Mouse (Mus musculus) hindbrain, embryonic 16.5 days (tissue): ENCODE data around the gene Ccdc160. TPM values are rescaled to one million over a fixed set of nuclear protein-coding genes. Genes with fewer than 3 reads are reported as not detected.

Source experiments
- ATAC-seq: fragments of 200-750 bp; cut with Nextera tagmentation; 2 replicates; pipeline ENCODE4 v1.8.0; 2017; ENCODE audit warnings: moderate TSS enrichment, moderate library complexity
- H3K27ac ChIP-seq: fragments of 300-500 bp; sonication (generic); 2 replicates; pipeline ENCODE4 v1.5.1; 2014; ENCODE audit warnings: low read depth, mild to moderate bottlenecking, control low read depth, low read length, moderate library complexity
- H3K27me3 ChIP-seq: fragments of 300-500 bp; sonication (generic); replicated peaks from 2 replicates; pipeline ENCODE4 v1.6.1; 2014; ENCODE audit warnings: low read length; ENCODE audit not compliant: control insufficient read depth, insufficient read depth
- H3K36me3 ChIP-seq: fragments of 300-500 bp; sonication (generic); 2 replicates; pipeline ENCODE4 v1.6.1; 2014; ENCODE audit warnings: mild to moderate bottlenecking, low read length, moderate library complexity, mixed read lengths; ENCODE audit not compliant: control insufficient read depth, insufficient read depth
- H3K4me1 ChIP-seq: fragments of 300-500 bp; sonication (generic); 2 replicates; pipeline ENCODE4 v1.6.1; 2014; ENCODE audit warnings: low read depth, low read length; ENCODE audit not compliant: control insufficient read depth, insufficient read depth
- H3K4me2 ChIP-seq: fragments of 300-500 bp; sonication (generic); 2 replicates; pipeline ENCODE4 v1.6.1; 2014; ENCODE audit warnings: mild to moderate bottlenecking, low read length, control low read depth, moderate library complexity
- H3K4me3 ChIP-seq: fragments of 300-500 bp; sonication (generic); 2 replicates; pipeline ENCODE4 v1.5.1; 2014; ENCODE audit warnings: mild to moderate bottlenecking, low read length, control low read depth, moderate library complexity
- H3K9ac ChIP-seq: fragments of 300-500 bp; sonication (generic); 2 replicates; pipeline ENCODE4 v1.6.1; 2014; ENCODE audit warnings: low read depth, mild to moderate bottlenecking, control low read depth, low read length, moderate library complexity
- H3K9me3 ChIP-seq: fragments of 300-500 bp; sonication (generic); 2 replicates; pipeline ENCODE4 v1.6.1; 2014; ENCODE audit warnings: mild to moderate bottlenecking, low read length, moderate library complexity; ENCODE audit not compliant: control insufficient read depth
- WGBS: fragments of 180-500 bp; shearing (Covaris S2); extraction: QIAGEN DNeasy Blood & Tissue Kit; methylation state at CpG from one replicate; pipeline ENCODE4 v1.1.7; 2014; 5-methylcytosine and 5-hydroxymethylcytosine counted together
- microRNA counts: library from miRNA; unstranded; fragments of <30 nt; microRNA quantifications from one replicate; lab custom pipeline; 2016
- microRNA-seq: library from miRNA; unstranded; fragments of <30 nt; microRNA quantifications from one replicate; pipeline ENCODE4, GENCODE M21; 2017
- polyA plus RNA-seq: library from polyadenylated mRNA; unstranded; fragments of >200 nt; fragmentation: Nextera tagmentation; extraction: Ambion mirVana; gene quantifications from 2 replicates; pipeline ENCODE4 v1.2.1, GENCODE M21; 2015

Ccdc160 gene
- polyA plus RNA-seq, 1 experiment from 2014 or later = 8.4 TPM

GRCm38 (mm10) chrX:52798255-52798654, 7.3 kb downstream of the Ccdc160 start:
- Histone ChIP-seq H3K9me3 (no peaks in the 10 kb centered on the region), H3K4me1 (no peaks in the 10 kb centered on the region), H3K27me3 (no peaks in the 10 kb centered on the region), H3K4me3 (no peak overlapping the region), H3K4me2 (no peak overlapping the region), H3K9ac (no peak overlapping the region), H3K27ac (no peak overlapping the region), H3K36me3 (no peaks in the 10 kb centered on the region)
- WGBS = 73% methylated on average over 14 of the region's 14 CpGs
- ATAC-seq = no peak

GRCm38 (mm10) chrX:52799566-52799965, 8.6 kb downstream of the Ccdc160 start:
- no peaks in the 10 kb centered on the region for H3K9me3 ChIP-seq
- no peaks in the 10 kb centered on the region for H3K4me1 ChIP-seq
- H3K27me3 ChIP-seq = no peaks in the 10 kb centered on the region
- 38% methylated on average over 6 of the region's 6 CpGs for WGBS
- H3K4me2 ChIP-seq = no peak overlapping the region
- no peaks in the 10 kb centered on the region for H3K36me3 ChIP-seq
- H3K9ac ChIP-seq = no peak overlapping the region
- no peak for ATAC-seq
- H3K27ac ChIP-seq = no peak overlapping the region
- no peak overlapping the region for H3K4me3 ChIP-seq

- Histone ChIP-seq H3K4me1 (no peaks in the 10 kb centered on the region), H3K9me3 (no peaks in the 10 kb centered on the region), H3K27ac (no peak overlapping the region), H3K36me3 (no peaks in the 10 kb centered on the region), H3K9ac (no peak overlapping the region), H3K4me2 (no peak overlapping the region), H3K4me3 (no peak overlapping the region), H3K27me3 (no peaks in the 10 kb centered on the region)
- ATAC-seq = no peak
- 53% methylated on average over 3 of the region's 3 CpGs for WGBS
Measured at GRCm38 (mm10) chrX:52819338-52819737, 28.3 kb downstream of the Ccdc160 start.

MicroRNAs encoded within 50 kb of the gene (microRNA counts, 519-probe panel; counts per million panel counts)
- microRNA mmu-miR-106a+mmu-miR-17 (lab: Ali Mortazavi, UCI) (3,858 counts per million, percentile 96 among the panel's probes with 10 or more counts), microRNA mmu-miR-18b (lab: Ali Mortazavi, UCI) (602 counts per million, percentile 2 among the panel's probes with 10 or more counts), microRNA mmu-miR-363 (lab: Ali Mortazavi, UCI) (969 counts per million, percentile 6 among the panel's probes with 10 or more counts)

Small RNA genes within 50 kb of the gene (microRNA-seq; reads per million reads assigned to microRNA genes)
- gene Mir106a (171 reads per million, percentile 55 among the genes with 10 or more reads in this experiment), gene Mir18b (26.2 reads per million, percentile 34 among the genes with 10 or more reads in this experiment), gene Mir19b-2 (1.0 reads per million), gene Mir20b (139 reads per million, percentile 52 among the genes with 10 or more reads in this experiment), gene Mir363 (233 reads per million, percentile 61 among the genes with 10 or more reads in this experiment), gene Mir92-2 (47.1 reads per million, percentile 40 among the genes with 10 or more reads in this experiment)

Other genes with a start within 250 kb of the Ccdc160 start
- 78.2 and 93.5 TPM in 2 replicates for gene Gpc3, start 177.2 kb upstream of the Ccdc160 start, polyA plus RNA-seq
- gene Phf6, start 121.1 kb downstream of the Ccdc160 start, polyA plus RNA-seq = 47.0 and 57.8 TPM in 2 replicates
- gene Hprt, start 196.9 kb downstream of the Ccdc160 start, polyA plus RNA-seq = 133 and 164 TPM in 2 replicates